Mouse (Mus musculus) frontal cortex, postnatal 25 days (tissue): Measurements from ENCODE around the gene Itgb5.

Source experiments
- DNase-seq, 2 experiments: peaks; one replicate each; pipeline ENCODE4 v3.0.0; 2022; ENCODE audit warnings: low spot score in 2 of 2

Gene Itgb5

GRCm38 (mm10) chr16:33878041-33878783 is 48.7 kb downstream of the Itgb5 start:
- DNase-seq, result no peak

- DNase-seq, result no peak
Observed at GRCm38 (mm10) chr16:33879031-33879430, 49.6 kb downstream of the Itgb5 start.

GRCm38 (mm10) chr16:33879556-33879955 is 50.1 kb downstream of the Itgb5 start:
- DNase-seq, result no peak

GRCm38 (mm10) chr16:33880765-33881164 is 51.3 kb downstream of the Itgb5 start:
- no peak for DNase-seq

- DNase-seq, result no peak
Observed at GRCm38 (mm10) chr16:33882540-33882939, 53.1 kb downstream of the Itgb5 start.

- DNase-seq, result no peak
Observed at GRCm38 (mm10) chr16:33883046-33883975, 53.8 kb downstream of the Itgb5 start.

GRCm38 (mm10) chr16:33884201-33884600 is 54.7 kb downstream of the Itgb5 start:
- DNase-seq, result no peak

- DNase-seq, result no peak
Observed at GRCm38 (mm10) chr16:33885021-33885471, 55.6 kb downstream of the Itgb5 start.

- DNase-seq, result no peak
Observed at GRCm38 (mm10) chr16:33885671-33886328, 56.3 kb downstream of the Itgb5 start.

- no peak for DNase-seq
Observed at GRCm38 (mm10) chr16:33886665-33887064, 57.2 kb downstream of the Itgb5 start.

GRCm38 (mm10) chr16:33887981-33888380 is 58.5 kb downstream of the Itgb5 start:
- no peak for DNase-seq

GRCm38 (mm10) chr16:33889000-33889607 is 59.6 kb downstream of the Itgb5 start:
- DNase-seq, result no peak

GRCm38 (mm10) chr16:33891099-33891498 is 61.6 kb downstream of the Itgb5 start:
- DNase-seq, result no peak

GRCm38 (mm10) chr16:33891561-33892281 is 62.3 kb downstream of the Itgb5 start:
- peak; percentile 36 to 41 for DNase-seq

GRCm38 (mm10) chr16:33892539-33892938 is 63.1 kb downstream of the Itgb5 start:
- DNase-seq, result no peak

GRCm38 (mm10) chr16:33893796-33894195 is 64.3 kb downstream of the Itgb5 start:
- DNase-seq, result no peak

GRCm38 (mm10) chr16:33894449-33894848 is 65.0 kb downstream of the Itgb5 start:
- no peak for DNase-seq

- DNase-seq, result no peak
Observed at GRCm38 (mm10) chr16:33895690-33896089, 66.2 kb downstream of the Itgb5 start.

- DNase-seq, result no peak
Observed at GRCm38 (mm10) chr16:33896801-33897200, 67.3 kb downstream of the Itgb5 start.

GRCm38 (mm10) chr16:33903664-33904441 is 74.4 kb downstream of the Itgb5 start:
- no peak for DNase-seq
